Mouse (Mus musculus) heart, postnatal 0 days (tissue): ENCODE data around the gene Zfp85. TPM values are rescaled to one million over a fixed set of nuclear protein-coding genes. Genes with fewer than 3 reads are reported as not detected.
"Not testable (repeated sequence)": the region's sequence is repeated elsewhere in the genome, so short reads cannot be mapped to it uniquely, and the experiment has no call there.

Experiments used
- ATAC-seq: fragments of 200-750 bp; cut with Nextera tagmentation; 2 replicates; pipeline ENCODE4 v1.8.0; 2017; ENCODE audit warnings: low read depth, moderate number of reproducible peaks, moderate library complexity; ENCODE audit not compliant: insufficient read depth
- DNase-seq: peaks from one replicate; pipeline ENCODE4 v3.0.0-alpha.2; 2016; ENCODE audit warnings: low spot score
- H3K27ac ChIP-seq: fragments of 300-500 bp; sonication (generic); 2 replicates; pipeline ENCODE4 v1.5.1; 2014; ENCODE audit warnings: low read depth, mild to moderate bottlenecking
- H3K27me3 ChIP-seq: fragments of 300-500 bp; sonication (generic); 2 replicates; pipeline ENCODE4 v1.6.1; 2014; ENCODE audit warnings: low read length, mixed read lengths; ENCODE audit not compliant: control insufficient read depth, insufficient read depth
- H3K36me3 ChIP-seq: fragments of 300-500 bp; sonication (generic); replicated peaks from 2 replicates; pipeline ENCODE4 v1.6.1; 2014; ENCODE audit warnings: low read length, mixed read lengths; ENCODE audit not compliant: control insufficient read depth, insufficient read depth
- H3K4me1 ChIP-seq: fragments of 300-500 bp; sonication (generic); 2 replicates; pipeline ENCODE4 v1.6.1; 2014; ENCODE audit warnings: antibody characterized with exemption; ENCODE audit not compliant: control insufficient read depth, insufficient read depth
- H3K4me2 ChIP-seq: fragments of 300-500 bp; sonication (generic); 2 replicates; pipeline ENCODE4 v1.6.1; 2014; ENCODE audit warnings: low read depth, mild to moderate bottlenecking, low read length, moderate library complexity
- H3K4me3 ChIP-seq: fragments of 300-500 bp; sonication (generic); 2 replicates; pipeline ENCODE4 v1.5.1; 2014; ENCODE audit warnings: low read depth, low read length
- H3K9ac ChIP-seq: fragments of 300-500 bp; sonication (generic); replicated peaks from 2 replicates; pipeline ENCODE4 v1.6.1; 2014; ENCODE audit warnings: low read depth, low read length, mixed read lengths
- H3K9me3 ChIP-seq: fragments of 300-500 bp; sonication (generic); replicated peaks from 2 replicates; pipeline ENCODE4 v1.6.1; 2016; ENCODE audit warnings: low read length; ENCODE audit not compliant: control insufficient read depth
- CTCF ChIP-seq: IDR thresholded peaks from 2 replicates; pipeline ENCODE4 v1.5.1; 2016; ENCODE audit warnings: antibody characterized with exemption, control low read depth, low read depth
- EP300 ChIP-seq: IDR thresholded peaks from 2 replicates; pipeline ENCODE4 v1.6.1; 2016; ENCODE audit warnings: antibody characterized with exemption, low read depth
- WGBS: fragments of 180-500 bp; shearing (Covaris S2); extraction: QIAGEN DNeasy Blood & Tissue Kit; methylation state at CpG from one replicate; pipeline ENCODE4 v1.1.7; 2014; 5-methylcytosine and 5-hydroxymethylcytosine counted together
- polyA plus RNA-seq: library from polyadenylated mRNA; unstranded; fragments of >200 nt; fragmentation: Nextera tagmentation; extraction: Ambion mirVana; gene quantifications from 2 replicates; pipeline ENCODE4 v1.2.1, GENCODE M21; 2015
- total RNA-seq: library from RNA; depleted of rRNA; stranded (reverse); fragments of >200 nt; gene quantifications from 2 replicates; pipeline ENCODE4 v1.2.3, GENCODE M21; 2014; ENCODE audit warnings: low replicate concordance; rRNA removed

The Zfp85 gene
- 1.5 and 3.0 TPM in 2 replicates for total RNA-seq
- 2.0 and 2.2 TPM in 2 replicates for polyA plus RNA-seq

DNA sequence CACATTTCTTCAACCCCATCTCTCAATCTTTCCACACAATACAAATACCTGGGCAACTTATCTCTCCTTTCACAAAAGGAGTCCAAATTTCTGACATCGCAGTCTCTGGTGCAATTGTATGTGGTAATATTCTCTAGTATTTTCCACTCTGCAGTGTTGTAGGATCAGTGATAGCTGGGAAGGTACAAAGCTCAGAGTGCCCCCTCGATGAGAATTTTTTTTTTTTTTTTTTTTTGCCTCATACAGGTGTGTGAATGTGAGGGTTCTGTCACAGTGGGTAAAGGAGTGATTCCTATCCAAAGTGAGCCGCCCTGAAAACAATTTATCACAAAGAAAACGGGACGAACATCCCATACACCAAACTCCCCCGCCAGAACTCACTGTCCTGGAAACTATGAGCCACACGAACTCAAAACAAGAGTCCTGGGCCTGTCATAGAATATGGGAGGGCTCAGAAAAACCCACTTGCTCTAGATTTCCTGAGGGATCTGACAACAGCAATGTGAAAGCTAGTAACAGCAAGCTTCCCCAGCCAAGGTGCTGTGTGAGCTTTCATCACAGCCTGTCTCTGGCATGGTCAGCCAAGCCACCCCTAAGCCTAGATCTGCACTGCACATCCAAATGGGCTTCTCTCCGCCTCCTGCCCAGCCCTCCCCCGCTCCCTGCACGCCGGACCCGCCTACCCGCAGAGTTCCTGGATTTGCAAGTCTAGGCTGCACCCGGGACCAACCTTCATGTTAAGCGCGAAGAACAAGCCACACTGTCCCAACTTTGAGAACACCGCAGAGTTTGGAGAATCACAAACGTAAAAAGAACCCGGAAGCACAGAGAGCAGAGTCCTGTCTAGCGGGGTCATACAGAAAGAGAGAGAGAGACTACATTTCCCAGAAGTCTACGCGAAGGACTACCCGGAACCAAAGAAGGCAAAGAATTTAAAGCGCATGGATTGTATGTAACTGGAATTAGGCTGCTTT is at the start of gene Zfp85:
Gene Zfp85, minus strand, starts transcription at position 896 of the 974 bp plus-strand sequence.
- no peaks in the 10 kb centered on the region; the same call in 1 of the 2 replicates for H3K9me3 ChIP-seq
- H3K4me1 ChIP-seq: 0 out of 2 replicates have a peak, but pooled peaks cover 5% of the 10 kb centered on the region
- H3K27me3 ChIP-seq: no peaks in the 10 kb centered on the region
- no peak for TF ChIP-seq CTCF
- no peak for TF ChIP-seq EP300
- peaks cover 8% of the 10 kb centered on the region for H3K36me3 ChIP-seq
- WGBS: 5% methylated on average over 24 of the region's 24 CpGs
- peak; percentile 90 for DNase-seq
- H3K9ac ChIP-seq: peak within 1 kb of the TSS; percentile 67
- H3K4me2 ChIP-seq: peak within 1 kb of the TSS; percentile 62
- peak within 1 kb of the TSS; percentile 78 for H3K27ac ChIP-seq
- ATAC-seq: peak; percentile 91
- H3K4me3 ChIP-seq: peak within 1 kb of the TSS; percentile 91

DNA sequence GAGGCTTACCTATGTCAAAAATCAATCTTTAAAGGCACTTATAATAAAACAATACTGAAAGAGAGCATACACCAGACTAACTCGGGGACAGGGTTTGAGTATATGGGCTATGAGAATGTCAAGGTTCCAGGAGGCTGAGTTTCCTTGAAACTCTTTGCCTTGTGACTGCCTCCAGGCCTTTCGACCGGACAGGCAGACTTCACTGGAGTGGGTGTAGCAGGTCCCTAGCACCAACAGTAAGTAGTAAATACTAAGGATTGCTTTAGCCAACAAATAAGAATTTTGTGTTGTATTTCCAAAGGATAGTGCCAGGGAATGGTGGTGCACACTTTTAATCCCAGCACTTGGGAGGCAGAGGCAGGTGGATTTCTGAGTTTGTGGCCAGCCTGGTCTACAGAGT is 44.1 kb upstream of the Zfp85 start:
- H3K9me3 ChIP-seq, H3K4me3 ChIP-seq, DNase-seq, H3K9ac ChIP-seq, H3K4me2 ChIP-seq, H3K4me1 ChIP-seq, H3K36me3 ChIP-seq, H3K27me3 ChIP-seq, ATAC-seq, H3K27ac ChIP-seq: not testable (repeated sequence)
- WGBS: 70% methylated on average over 3 of the region's 3 CpGs

GRCm38 (mm10) chr13:67798618-67799017 is 43.6 kb upstream of the Zfp85 start:
- WGBS: 88% methylated on average over 3 of the region's 3 CpGs
- Histone ChIP-seq H3K4me3 (no peak overlapping the region), H3K4me1 (no peaks in the 10 kb centered on the region), H3K27ac (no peak overlapping the region), H3K27me3 (no peaks in the 10 kb centered on the region), H3K9ac (no peak overlapping the region), H3K4me2 (no peak overlapping the region), H3K9me3 (no peaks in the 10 kb centered on the region), H3K36me3 (no peaks in the 10 kb centered on the region)
- DNase-seq: no peak
- no peak for TF ChIP-seq CTCF
- TF ChIP-seq EP300: no peak
- ATAC-seq: no peak

DNA sequence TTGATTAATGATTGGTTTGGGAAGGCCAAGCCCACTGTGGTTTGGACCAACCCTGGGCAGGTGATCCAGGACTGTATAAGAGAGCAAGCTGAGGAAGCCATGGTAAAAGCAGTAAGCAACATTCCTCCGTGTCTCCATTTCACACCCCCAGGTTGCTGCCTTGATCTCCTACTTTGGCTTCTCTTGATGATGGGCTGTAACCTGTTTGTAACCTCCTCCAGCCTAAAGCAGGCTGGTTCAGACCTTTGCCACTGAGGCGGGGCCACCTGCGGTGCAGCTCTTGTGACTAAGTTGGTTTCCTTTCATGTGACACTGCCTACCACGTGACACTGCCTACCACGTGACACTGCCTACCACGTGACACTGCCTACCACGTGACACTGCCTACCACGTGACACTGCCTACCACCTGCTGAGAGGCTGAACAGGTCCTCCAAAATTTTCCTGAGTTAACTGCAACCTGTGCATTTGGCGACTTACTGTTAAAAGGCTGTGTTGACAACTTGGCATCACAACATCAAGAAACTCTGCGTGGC is 37.0 kb upstream of the Zfp85 start:
- 0 out of 2 replicates have a peak, but pooled peaks cover 8% of the 10 kb centered on the region for H3K9me3 ChIP-seq
- H3K4me1 ChIP-seq: no peaks in the 10 kb centered on the region
- WGBS: 85% methylated on average over 10 of the region's 10 CpGs
- H3K27me3 ChIP-seq: no peaks in the 10 kb centered on the region
- DNase-seq (no peak), ATAC-seq (no peak)
- H3K36me3 ChIP-seq: peaks cover 2% of the 10 kb centered on the region; the same call in 1 of the 2 replicates
- H3K4me2 ChIP-seq: no peak overlapping the region
- TF ChIP-seq CTCF (no peak), EP300 (no peak)
- H3K27ac ChIP-seq: no peak overlapping the region
- no peak overlapping the region for H3K9ac ChIP-seq
- H3K4me3 ChIP-seq: no peak overlapping the region

- DNase-seq (peak; percentile 85), ATAC-seq (peak; percentile 92)
- Histone ChIP-seq H3K27ac (peak within 1 kb of the TSS; percentile 48), H3K9ac (peak within 1 kb of the TSS; percentile 65), H3K27me3 (no peaks in the 10 kb centered on the region), H3K4me2 (peak within 1 kb of the TSS; percentile 97), H3K4me1 (peaks cover 7% of the 10 kb centered on the region; the same call in 1 of the 2 replicates), H3K9me3 (no peaks in the 10 kb centered on the region), H3K4me3 (peak within 1 kb of the TSS; percentile 74), H3K36me3 (no peaks in the 10 kb centered on the region)
- TF ChIP-seq EP300: no peak
- no peak for TF ChIP-seq CTCF
- WGBS: 7% methylated on average over 26 of the region's 26 CpGs
Observed at GRCm38 (mm10) chr13:67779265-67780221, 24.5 kb upstream of the Zfp85 start, which contains the start of gene Zfp493. TSS of gene Zfp493 (plus strand) at chr13:67779693.
